Mouse (Mus musculus) stomach, embryonic 15.5 days (tissue): ENCODE results near the gene Chka. TPM values are rescaled to one million over a fixed set of nuclear protein-coding genes. Genes with fewer than 3 reads are reported as not detected.

Experiments used
- ATAC-seq: fragments of 200-750 bp; cut with Nextera tagmentation; 2 replicates; pipeline ENCODE4 v1.8.0; 2017; ENCODE audit warnings: low read depth, moderate number of reproducible peaks, moderate TSS enrichment; ENCODE audit not compliant: insufficient read depth, low FRiP score
- H3K27ac ChIP-seq: fragments of 300-500 bp; sonication (generic); 2 replicates; pipeline ENCODE4 v1.5.1; 2015; ENCODE audit warnings: mild to moderate bottlenecking, inconsistent platforms
- H3K27me3 ChIP-seq: fragments of 300-500 bp; sonication (generic); replicated peaks from 2 replicates; pipeline ENCODE4 v1.6.1; 2015; ENCODE audit warnings: inconsistent platforms
- H3K36me3 ChIP-seq: fragments of 300-500 bp; sonication (generic); 2 replicates; pipeline ENCODE4 v1.6.1; 2015; ENCODE audit warnings: inconsistent platforms
- H3K4me1 ChIP-seq: fragments of 300-500 bp; sonication (generic); 2 replicates; pipeline ENCODE4 v1.6.1; 2015; ENCODE audit warnings: inconsistent platforms
- H3K4me2 ChIP-seq: fragments of 300-500 bp; sonication (generic); 2 replicates; pipeline ENCODE4 v1.6.1; 2015; ENCODE audit warnings: mild to moderate bottlenecking, inconsistent platforms
- H3K4me3 ChIP-seq: fragments of 300-500 bp; sonication (generic); replicated peaks from 2 replicates; pipeline ENCODE4 v1.5.1; 2015; ENCODE audit warnings: inconsistent platforms
- H3K9ac ChIP-seq: fragments of 300-500 bp; sonication (generic); 2 replicates; pipeline ENCODE4 v1.6.1; 2015; ENCODE audit warnings: inconsistent platforms
- H3K9me3 ChIP-seq: fragments of 300-500 bp; sonication (generic); 2 replicates; pipeline ENCODE4 v1.6.1; 2016; ENCODE audit warnings: inconsistent platforms
- WGBS: fragments of 180-500 bp; shearing (Covaris S2); methylation state at CpG from one replicate; pipeline ENCODE4 v1.1.7; 2015; 5-methylcytosine and 5-hydroxymethylcytosine counted together
- polyA plus RNA-seq: library from polyadenylated mRNA; unstranded; fragments of >200 nt; fragmentation: Nextera tagmentation; extraction: Ambion mirVana; gene quantifications from 2 replicates; pipeline ENCODE4 v1.2.1, GENCODE M21; 2015

Chka gene
- 56.9 and 65.3 TPM in 2 replicates for polyA plus RNA-seq

GRCm38 (mm10) chr19:3851502-3851962 is at the start of gene Chka:
Gene Chka, plus strand, starts transcription at chr19:3851773.
- peak within 1 kb of the TSS; percentile 84 for H3K9ac ChIP-seq
- H3K4me3 ChIP-seq = peak within 1 kb of the TSS; percentile 90
- no peaks in the 10 kb centered on the region for H3K36me3 ChIP-seq
- no peaks in the 10 kb centered on the region for H3K9me3 ChIP-seq
- WGBS = 0% methylated on average over 47 of the region's 54 CpGs
- H3K27me3 ChIP-seq = no peaks in the 10 kb centered on the region
- H3K4me1 ChIP-seq = peaks cover 27% of the 10 kb centered on the region
- ATAC-seq = peak; percentile 97
- H3K27ac ChIP-seq = peak within 1 kb of the TSS; percentile 99
- H3K4me2 ChIP-seq = peak within 1 kb of the TSS; percentile 89

GRCm38 (mm10) chr19:3805526-3805925 is 46.0 kb upstream of the Chka start:
- H3K4me2 ChIP-seq = no peak overlapping the region
- H3K36me3 ChIP-seq = peaks cover 43% of the 10 kb centered on the region
- H3K9me3 ChIP-seq = no peaks in the 10 kb centered on the region
- H3K4me1 ChIP-seq = no peaks in the 10 kb centered on the region
- H3K27ac ChIP-seq = no peak overlapping the region
- H3K9ac ChIP-seq = no peak overlapping the region
- 84% methylated on average over 7 of the region's 7 CpGs for WGBS
- no peak overlapping the region for H3K4me3 ChIP-seq
- no peaks in the 10 kb centered on the region for H3K27me3 ChIP-seq
- no peak for ATAC-seq

GRCm38 (mm10) chr19:3810536-3811233 is 40.9 kb upstream of the Chka start:
- ATAC-seq = no peak
- H3K9me3 ChIP-seq = no peaks in the 10 kb centered on the region
- H3K27ac ChIP-seq = no peak overlapping the region
- no peaks in the 10 kb centered on the region for H3K4me1 ChIP-seq
- no peaks in the 10 kb centered on the region for H3K27me3 ChIP-seq
- no peak overlapping the region for H3K4me3 ChIP-seq
- peaks cover 32% of the 10 kb centered on the region for H3K36me3 ChIP-seq
- no peak overlapping the region for H3K9ac ChIP-seq
- WGBS = 87% methylated on average over 10 of the region's 10 CpGs
- H3K4me2 ChIP-seq = no peak overlapping the region

- Histone ChIP-seq H3K27me3 (no peaks in the 10 kb centered on the region), H3K36me3 (peaks cover 27% of the 10 kb centered on the region), H3K9me3 (no peaks in the 10 kb centered on the region), H3K4me3 (no peak overlapping the region), H3K9ac (no peak overlapping the region), H3K27ac (no peak overlapping the region), H3K4me2 (no peak overlapping the region), H3K4me1 (no peaks in the 10 kb centered on the region)
- ATAC-seq = no peak
- WGBS = 91% methylated on average over 10 of the region's 10 CpGs
Measured at GRCm38 (mm10) chr19:3814461-3814860, 37.1 kb upstream of the Chka start.

GRCm38 (mm10) chr19:3815824-3816223 is 35.7 kb upstream of the Chka start:
- H3K9me3 ChIP-seq = no peaks in the 10 kb centered on the region
- H3K9ac ChIP-seq = no peak overlapping the region
- peaks cover 16% of the 10 kb centered on the region for H3K36me3 ChIP-seq
- H3K4me2 ChIP-seq = no peak overlapping the region
- no peak overlapping the region for H3K27ac ChIP-seq
- ATAC-seq = no peak
- no peak overlapping the region for H3K4me3 ChIP-seq
- no peaks in the 10 kb centered on the region for H3K4me1 ChIP-seq
- 69% methylated on average over 12 of the region's 12 CpGs for whole genome bisulfite sequencing
- H3K27me3 ChIP-seq = no peaks in the 10 kb centered on the region

GRCm38 (mm10) chr19:3819080-3819479 is 32.5 kb upstream of the Chka start:
- H3K27me3 ChIP-seq = no peaks in the 10 kb centered on the region
- no peaks in the 10 kb centered on the region for H3K4me1 ChIP-seq
- WGBS = 52% methylated on average over 2 of the region's 2 CpGs
- no peak for ATAC-seq
- no peak overlapping the region for H3K4me3 ChIP-seq
- no peaks in the 10 kb centered on the region for H3K9me3 ChIP-seq
- peaks cover 12% of the 10 kb centered on the region for H3K36me3 ChIP-seq
- no peak overlapping the region for H3K27ac ChIP-seq
- H3K9ac ChIP-seq = no peak overlapping the region
- no peak overlapping the region for H3K4me2 ChIP-seq

GRCm38 (mm10) chr19:3819899-3820444 is 31.6 kb upstream of the Chka start:
- H3K27ac ChIP-seq = no peak overlapping the region
- peaks cover 4% of the 10 kb centered on the region for H3K36me3 ChIP-seq

GRCm38 (mm10) chr19:3825044-3825443 is 26.5 kb upstream of the Chka start:
- ATAC-seq = no peak
- no peak overlapping the region for H3K4me3 ChIP-seq
- no peaks in the 10 kb centered on the region for H3K27me3 ChIP-seq
- no peak overlapping the region for H3K9ac ChIP-seq
- H3K4me2 ChIP-seq = no peak overlapping the region
- H3K9me3 ChIP-seq = no peaks in the 10 kb centered on the region
- no peaks in the 10 kb centered on the region for H3K4me1 ChIP-seq
- no peaks in the 10 kb centered on the region for H3K36me3 ChIP-seq
- H3K27ac ChIP-seq = no peak overlapping the region

More at GRCm38 (mm10) chr19:3819899-3820444, 31.6 kb upstream of the Chka start:
- no peak overlapping the region for H3K9ac ChIP-seq
- H3K27me3 ChIP-seq = no peaks in the 10 kb centered on the region
- no peak overlapping the region for H3K4me3 ChIP-seq
- ATAC-seq = no peak
- no peak overlapping the region for H3K4me2 ChIP-seq
- H3K4me1 ChIP-seq = no peaks in the 10 kb centered on the region
- no peaks in the 10 kb centered on the region for H3K9me3 ChIP-seq
- WGBS = 63% methylated on average over 2 of the region's 2 CpGs

- Histone ChIP-seq H3K36me3 (no peaks in the 10 kb centered on the region), H3K9ac (no peak overlapping the region), H3K27me3 (no peaks in the 10 kb centered on the region), H3K9me3 (no peaks in the 10 kb centered on the region), H3K27ac (no peak overlapping the region), H3K4me2 (no peak overlapping the region), H3K4me1 (no peaks in the 10 kb centered on the region; the same call in 1 of the 2 replicates), H3K4me3 (no peak overlapping the region)
- WGBS = 84% methylated on average over 3 of the region's 3 CpGs
- no peak for ATAC-seq
Measured at GRCm38 (mm10) chr19:3829863-3830262, 21.7 kb upstream of the Chka start.

GRCm38 (mm10) chr19:3831716-3832115 is 19.9 kb upstream of the Chka start:
- ATAC-seq = peak; percentile 45; the same call in 1 of the 2 replicates
- WGBS = 59% methylated on average over 8 of the region's 8 CpGs
- H3K36me3 ChIP-seq = no peaks in the 10 kb centered on the region
- no peaks in the 10 kb centered on the region for H3K9me3 ChIP-seq
- H3K27me3 ChIP-seq = no peaks in the 10 kb centered on the region
- H3K4me1 ChIP-seq = no peaks in the 10 kb centered on the region; the same call in 1 of the 2 replicates
- H3K9ac ChIP-seq = no peak overlapping the region
- no peak overlapping the region for H3K4me3 ChIP-seq
- no peak overlapping the region for H3K27ac ChIP-seq
- H3K4me2 ChIP-seq = no peak overlapping the region

GRCm38 (mm10) chr19:3832851-3833353 is 18.7 kb upstream of the Chka start:
- Histone ChIP-seq H3K4me2 (no peak overlapping the region), H3K27ac (peak overlapping the region; percentile 67), H3K36me3 (no peaks in the 10 kb centered on the region), H3K9me3 (no peaks in the 10 kb centered on the region), H3K4me1 (no peaks in the 10 kb centered on the region; the same call in 1 of the 2 replicates), H3K27me3 (no peaks in the 10 kb centered on the region), H3K9ac (no peak overlapping the region), H3K4me3 (no peak overlapping the region)
- 36% methylated on average over 4 of the region's 4 CpGs for WGBS
- ATAC-seq = peak; percentile 90

- Histone ChIP-seq H3K27ac (peak overlapping the region; percentile 1; the same call in 1 of the 2 replicates), H3K4me2 (no peak overlapping the region), H3K9ac (no peak overlapping the region), H3K4me1 (no peaks in the 10 kb centered on the region; the same call in 1 of the 2 replicates), H3K36me3 (no peaks in the 10 kb centered on the region), H3K9me3 (no peaks in the 10 kb centered on the region), H3K4me3 (no peak overlapping the region), H3K27me3 (no peaks in the 10 kb centered on the region)
- ATAC-seq = no peak
- WGBS = 83% methylated on average over 7 of the region's 7 CpGs
Measured at GRCm38 (mm10) chr19:3834301-3834700, 17.3 kb upstream of the Chka start.
